Mouse (Mus musculus) kidney, adult 8-10 months (tissue): ENCODE results near the gene Cdc37l1.
A peak's percentile ranks its signal among the peaks of the same experiment; 100 is the strongest.

ENCODE experiments used
- DNase-seq, 2 experiments: peaks; one replicate each; pipeline ENCODE4 v3.0.0; 2022

Gene Cdc37l1

GRCm38 (mm10) chr19:29047334-29048170 is 57.4 kb downstream of the Cdc37l1 start, which contains the start of gene Ak3:
TSS of gene Ak3 (minus strand) at chr19:29047961.
- peak; percentile 79 to 83 for DNase-seq

- no peak for DNase-seq
These were observed 59.4 kb downstream of the Cdc37l1 start for GRCm38 (mm10) chr19:29049401-29050075.

- no peak for DNase-seq
These were observed 60.2 kb downstream of the Cdc37l1 start for GRCm38 (mm10) chr19:29050186-29050980.

GRCm38 (mm10) chr19:29052786-29053185 is 62.6 kb downstream of the Cdc37l1 start:
- DNase-seq = no peak

- DNase-seq = no peak
These were observed 64.4 kb downstream of the Cdc37l1 start for GRCm38 (mm10) chr19:29054594-29054993.

GRCm38 (mm10) chr19:29055469-29055868 is 65.3 kb downstream of the Cdc37l1 start:
- DNase-seq = no peak

GRCm38 (mm10) chr19:29058741-29059140 is 68.6 kb downstream of the Cdc37l1 start:
- DNase-seq = no peak

GRCm38 (mm10) chr19:29059688-29060087 is 69.5 kb downstream of the Cdc37l1 start:
- no peak for DNase-seq

- no peak for DNase-seq
These were observed 70.1 kb downstream of the Cdc37l1 start for GRCm38 (mm10) chr19:29060299-29060698.

GRCm38 (mm10) chr19:29063009-29063408 is 72.9 kb downstream of the Cdc37l1 start:
- DNase-seq = no peak

GRCm38 (mm10) chr19:29063577-29064363 is 73.6 kb downstream of the Cdc37l1 start:
- peak; percentile 93 to 96 for DNase-seq

GRCm38 (mm10) chr19:29064451-29065102 is 74.4 kb downstream of the Cdc37l1 start:
- no peak for DNase-seq

GRCm38 (mm10) chr19:29066981-29067471 is 76.9 kb downstream of the Cdc37l1 start:
- DNase-seq = peak; percentile 90 to 92

GRCm38 (mm10) chr19:29069195-29069594 is 79.0 kb downstream of the Cdc37l1 start:
- no peak for DNase-seq

GRCm38 (mm10) chr19:29074802-29075201 is 84.7 kb downstream of the Cdc37l1 start:
- DNase-seq = peak in 1 of 2 experiments; percentile 50
